11 mouse cellular contexts compared by ENCODE assay signal in genomic region chr3:34637926-34638325, GRCm38 (mm10). TPM values are rescaled to one million over a fixed set of nuclear protein-coding genes. Genes with fewer than 3 reads are reported as not detected.
DNase-seq lines count a peak whose midpoint lies in the region; ATAC-seq lines count a peak whose summit lies in the region.
"Had no signal": no experiment of that assay in that cellular context is flagged by ENCODE, and none has a peak within 500 bp of the region (broad histone marks: within the 10 kb centered on the region; RNA-seq: fewer than 3 reads in every experiment).

No protein-coding gene starts in this region.

- peaks cover 7% of the 10 kb centered on the region; the same call in 1 of the 2 replicates for H3K27me3 ChIP-seq in forebrain, embryonic 16.5 days (replicated peaks; ENCODE audit: control insufficient read depth, insufficient read depth, low read length)
- H3K27me3 ChIP-seq in midbrain, embryonic 12.5 days = peaks cover 37% of the 10 kb centered on the region

- peak overlapping the region; percentile 61 for H3K9ac ChIP-seq in forebrain, embryonic 16.5 days (replicated peaks; ENCODE audit: low read depth, low read length)
- peak overlapping the region; percentile 43; the same call in 1 of the 2 replicates for H3K9ac ChIP-seq in midbrain, embryonic 12.5 days (replicated peaks)
- H3K9ac ChIP-seq: lung, embryonic 15.5 days had no signal

- H3K36me3 ChIP-seq in forebrain, embryonic 16.5 days (ENCODE audit: control insufficient read depth, insufficient read depth) = no peaks in the 10 kb centered on the region
- H3K36me3 ChIP-seq in midbrain, embryonic 12.5 days = no peaks in the 10 kb centered on the region
- H3K36me3 ChIP-seq: lung, embryonic 15.5 days had no signal

- H3K4me1 ChIP-seq in forebrain, embryonic 16.5 days (replicated peaks; ENCODE audit: control insufficient read depth, insufficient read depth, low read length) = peaks cover 41% of the 10 kb centered on the region
- peaks cover 49% of the 10 kb centered on the region for H3K4me1 ChIP-seq in midbrain, embryonic 12.5 days

- peak overlapping the region; percentile 65 for H3K4me2 ChIP-seq in forebrain, embryonic 16.5 days (ENCODE audit: low read length)
- peak overlapping the region; percentile 77 for H3K4me2 ChIP-seq in midbrain, embryonic 12.5 days (replicated peaks)
- H3K4me2 ChIP-seq: lung, embryonic 15.5 days had no signal

- peak; percentile 16 for ATAC-seq in forebrain, embryonic 16.5 days
- peak; percentile 29 for ATAC-seq in midbrain, embryonic 12.5 days (ENCODE audit: low FRiP score, low read depth)
- ATAC-seq in cerebellum, adult (ENCODE audit: insufficient number of reproducible peaks, low FRiP score, low TSS enrichment) = no peak

- H3K27ac ChIP-seq in forebrain, embryonic 16.5 days (ENCODE audit: low read length) = peak overlapping the region; percentile 80
- H3K27ac ChIP-seq in midbrain, embryonic 12.5 days (replicated peaks) = peak overlapping the region; percentile 86
- H3K27ac ChIP-seq: kidney, postnatal 0 days; lung, embryonic 15.5 days had no signal

- intact Hi-C loops in gastrocnemius, postnatal 14 days (cut with DNase I; ENCODE audit: low total_unique reads) = loop anchor here (10.0 kb wide), 1 partner anchor 683 kb away; no protein-coding TSS in a partner anchor

- no peaks in the 10 kb centered on the region for H3K9me3 ChIP-seq in forebrain, embryonic 16.5 days (ENCODE audit: control insufficient read depth, low read length)
- no peaks in the 10 kb centered on the region for H3K9me3 ChIP-seq in midbrain, embryonic 12.5 days
- H3K9me3 ChIP-seq: lung, embryonic 15.5 days had no signal

- 2% methylated on average over 5 of the region's 5 CpGs for WGBS in forebrain, embryonic 16.5 days
- 5% methylated on average over 5 of the region's 5 CpGs for WGBS in midbrain, embryonic 12.5 days

- peak; percentile 78 for DNase-seq in retina, postnatal 1 day
- no peak for DNase-seq in retina, embryonic 14.5 days (ENCODE audit: low spot score)
- DNase-seq in gastrocnemius, postnatal 14 days = no peak
- DNase-seq in lung, postnatal 36 days = no peak
- no peak for DNase-seq in embryo, embryonic 11 days
- DNase-seq: heart, adult 11 months had no signal

- H3K4me3 ChIP-seq in forebrain, embryonic 16.5 days (replicated peaks; ENCODE audit: low read length) = peak overlapping the region; percentile 44
- peak overlapping the region; percentile 44 for H3K4me3 ChIP-seq in midbrain, embryonic 12.5 days
- H3K4me3 ChIP-seq: lung, embryonic 15.5 days had no signal

RNA-seq across cellular contexts. Expression of gene Sox2, which starts 12.3 kb away (rescaled TPM):
- polyA plus RNA-seq in forebrain, embryonic 16.5 days (2015; fragmentation: Nextera tagmentation; extraction: Ambion mirVana) = 20.8 and 24.0 TPM in 2 replicates
- polyA plus RNA-seq in midbrain, embryonic 12.5 days (2016; fragmentation: Nextera tagmentation; extraction: Ambion mirVana) = 49.5 and 61.1 TPM in 2 replicates
- under 1 TPM in 1 of 2 experiments, not detected in 1; 0.39 TPM for total RNA-seq in gastrocnemius, postnatal 14 days (2021)
- polyA plus RNA-seq: kidney, postnatal 0 days had no signal
